Mouse (Mus musculus) neural tube, embryonic 11.5 days (tissue): ENCODE data around the gene Zc2hc1b. TPM values are rescaled to one million over a fixed set of nuclear protein-coding genes. Genes with fewer than 3 reads are reported as not detected.

ENCODE experiments used
- ATAC-seq: fragments of 200-750 bp; cut with Nextera tagmentation; 2 replicates; pipeline ENCODE4 v1.8.0; 2017; ENCODE audit warnings: moderate number of reproducible peaks, mild to moderate bottlenecking, moderate TSS enrichment, moderate library complexity; ENCODE audit not compliant: insufficient read depth, low FRiP score, low TSS enrichment
- DNase-seq: peaks from one replicate; pipeline ENCODE4 v3.0.0-alpha.2; 2015; ENCODE audit warnings: low spot score
- H3K27ac ChIP-seq: fragments of 300-500 bp; sonication (generic); 2 replicates; pipeline ENCODE4 v1.5.1; 2014; ENCODE audit warnings: low read depth, mild to moderate bottlenecking, low read length
- H3K27me3 ChIP-seq: fragments of 300-500 bp; sonication (generic); 2 replicates; pipeline ENCODE4 v1.6.1; 2014; ENCODE audit warnings: mild to moderate bottlenecking, low read length, mixed read lengths; ENCODE audit not compliant: control insufficient read depth, insufficient read depth
- H3K36me3 ChIP-seq: fragments of 300-500 bp; sonication (generic); 2 replicates; pipeline ENCODE4 v1.6.1; 2014; ENCODE audit warnings: mild to moderate bottlenecking, low read length, moderate library complexity, mixed read lengths; ENCODE audit not compliant: control insufficient read depth, insufficient read depth
- H3K4me1 ChIP-seq: fragments of 300-500 bp; sonication (generic); 2 replicates; pipeline ENCODE4 v1.6.1; 2014; ENCODE audit warnings: low read length, mixed read lengths; ENCODE audit not compliant: control insufficient read depth, insufficient read depth
- H3K4me2 ChIP-seq: fragments of 300-500 bp; sonication (generic); 2 replicates; pipeline ENCODE4 v1.6.1; 2014; ENCODE audit warnings: low read depth, mild to moderate bottlenecking, moderate library complexity
- H3K4me3 ChIP-seq: fragments of 300-500 bp; sonication (generic); 2 replicates; pipeline ENCODE4 v1.5.1; 2014; ENCODE audit warnings: low read depth, low read length
- H3K9ac ChIP-seq: fragments of 300-500 bp; sonication (generic); 2 replicates; pipeline ENCODE4 v1.6.1; 2014; ENCODE audit warnings: mild to moderate bottlenecking, low read length
- H3K9me3 ChIP-seq: fragments of 300-500 bp; sonication (generic); 2 replicates; pipeline ENCODE4 v1.6.1; 2016; ENCODE audit warnings: low read length; ENCODE audit not compliant: control insufficient read depth
- WGBS: fragments of 180-500 bp; shearing (Covaris S2); extraction: QIAGEN DNeasy Blood & Tissue Kit; methylation state at CpG from one replicate; pipeline ENCODE4 v1.1.7; 2014; 5-methylcytosine and 5-hydroxymethylcytosine counted together
- polyA plus RNA-seq: library from polyadenylated mRNA; unstranded; fragments of >200 nt; fragmentation: Nextera tagmentation; extraction: Ambion mirVana; gene quantifications from 2 replicates; pipeline ENCODE4 v1.2.1, GENCODE M21; 2014

Zc2hc1b gene
- polyA plus RNA-seq, 1 experiment from 2014 or later = not detected

DNA sequence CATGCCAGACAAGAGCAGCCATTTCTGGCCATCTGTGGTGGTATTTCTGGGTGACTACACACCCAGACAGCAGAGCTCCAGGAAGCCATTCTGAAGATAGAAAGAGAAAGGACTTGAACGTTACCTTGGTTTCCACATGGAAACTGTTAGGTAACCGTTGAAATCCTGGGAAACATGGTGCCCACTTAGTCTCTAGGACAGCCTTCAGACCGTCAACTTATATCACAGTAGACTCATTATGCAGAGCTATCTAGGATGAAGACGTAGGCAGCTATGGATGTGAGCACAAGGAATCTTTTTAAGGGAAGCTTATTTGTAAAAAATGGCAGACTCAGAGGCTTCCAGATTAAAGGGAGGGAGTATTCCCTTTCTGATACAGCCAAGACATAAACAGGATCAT lies 44.0 kb downstream of the Zc2hc1b start:
- no peak overlapping the region for H3K4me3 ChIP-seq
- no peaks in the 10 kb centered on the region for H3K4me1 ChIP-seq
- no peak overlapping the region for H3K27ac ChIP-seq
- no peaks in the 10 kb centered on the region for H3K36me3 ChIP-seq
- H3K9me3 ChIP-seq = no peaks in the 10 kb centered on the region
- 90% methylated on average over 4 of the region's 4 CpGs for WGBS
- no peaks in the 10 kb centered on the region for H3K27me3 ChIP-seq
- ATAC-seq (no peak), DNase-seq (no peak)
- H3K9ac ChIP-seq = no peak overlapping the region
- H3K4me2 ChIP-seq = no peak overlapping the region

DNA sequence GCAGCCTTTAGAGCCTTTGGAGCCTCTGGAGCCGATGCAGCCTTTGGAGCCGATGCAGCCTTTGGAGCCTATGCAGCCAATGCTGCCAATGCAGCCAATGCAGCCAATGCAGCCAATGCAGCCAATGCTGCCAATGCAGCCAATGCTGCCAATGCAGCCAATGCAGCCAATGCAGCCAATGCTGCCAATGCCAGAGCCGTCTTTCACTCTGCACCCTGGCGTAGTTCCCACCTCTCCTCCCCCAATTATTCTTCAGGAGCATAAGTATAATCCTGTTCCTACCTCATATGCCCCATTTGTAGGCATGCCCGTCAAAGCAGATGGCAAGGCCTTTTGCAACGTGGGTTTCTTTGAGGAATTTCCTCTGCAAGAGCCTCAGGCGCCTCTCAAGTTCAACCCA lies 49.9 kb downstream of the Zc2hc1b start:
- WGBS = 91% methylated on average over 7 of the region's 7 CpGs
- ATAC-seq (no peak), DNase-seq (no peak)
- Histone ChIP-seq H3K9ac (no peak overlapping the region), H3K4me1 (no peaks in the 10 kb centered on the region), H3K27me3 (no peaks in the 10 kb centered on the region), H3K4me2 (no peak overlapping the region), H3K27ac (no peak overlapping the region), H3K9me3 (no peaks in the 10 kb centered on the region), H3K36me3 (no peaks in the 10 kb centered on the region), H3K4me3 (no peak overlapping the region)

DNA sequence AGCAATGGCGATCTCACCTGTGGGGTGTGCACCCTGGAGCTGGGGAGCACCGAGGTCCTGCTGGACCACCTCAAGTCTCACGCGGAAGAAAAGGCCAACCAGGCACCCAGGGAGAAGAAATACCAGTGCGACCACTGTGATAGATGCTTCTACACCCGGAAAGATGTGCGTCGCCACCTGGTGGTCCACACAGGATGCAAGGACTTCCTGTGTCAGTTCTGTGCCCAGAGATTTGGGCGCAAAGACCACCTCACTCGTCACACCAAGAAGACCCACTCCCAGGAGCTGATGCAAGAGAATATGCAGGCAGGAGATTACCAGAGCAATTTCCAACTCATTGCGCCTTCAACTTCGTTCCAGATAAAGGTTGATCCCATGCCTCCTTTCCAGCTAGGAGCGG lies 50.5 kb downstream of the Zc2hc1b start:
- H3K4me3 ChIP-seq = no peak overlapping the region
- no peaks in the 10 kb centered on the region for H3K27me3 ChIP-seq
- 75% methylated on average over 13 of the region's 13 CpGs for WGBS
- no peak for DNase-seq
- H3K4me1 ChIP-seq = no peaks in the 10 kb centered on the region
- no peak overlapping the region for H3K4me2 ChIP-seq
- H3K36me3 ChIP-seq = no peaks in the 10 kb centered on the region
- H3K9me3 ChIP-seq = no peaks in the 10 kb centered on the region
- no peak overlapping the region for H3K27ac ChIP-seq
- H3K9ac ChIP-seq = no peak overlapping the region
- ATAC-seq = 0 out of 2 replicates have a peak, but pooled peaks have one; percentile 20

DNA sequence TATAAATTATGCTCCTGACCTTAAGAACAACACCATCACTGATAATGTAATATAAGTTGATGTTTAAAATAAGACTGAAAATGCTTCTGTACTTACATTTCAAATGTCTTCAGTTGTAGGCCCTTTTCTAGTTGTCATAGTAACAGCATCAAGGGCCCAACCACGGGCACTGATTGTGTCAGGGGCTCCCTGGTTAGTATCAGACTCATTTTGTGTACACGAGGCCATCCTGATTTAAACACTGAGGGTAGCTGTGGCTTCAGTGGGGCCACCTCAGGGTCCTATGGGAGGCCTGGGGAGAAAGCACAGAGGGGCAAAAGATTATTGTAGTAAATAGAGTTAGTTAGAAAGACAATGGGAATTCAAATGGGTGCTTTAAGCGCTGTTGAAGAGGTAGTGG lies 52.0 kb downstream of the Zc2hc1b start:
- no peaks in the 10 kb centered on the region for H3K9me3 ChIP-seq
- DNase-seq = no peak
- H3K4me2 ChIP-seq = no peak overlapping the region
- H3K27ac ChIP-seq = no peak overlapping the region
- no peaks in the 10 kb centered on the region for H3K36me3 ChIP-seq
- no peak for ATAC-seq
- WGBS = 81% methylated on average over 3 of the region's 3 CpGs
- no peaks in the 10 kb centered on the region for H3K27me3 ChIP-seq
- H3K9ac ChIP-seq = no peak overlapping the region
- no peaks in the 10 kb centered on the region for H3K4me1 ChIP-seq
- no peak overlapping the region for H3K4me3 ChIP-seq

DNA sequence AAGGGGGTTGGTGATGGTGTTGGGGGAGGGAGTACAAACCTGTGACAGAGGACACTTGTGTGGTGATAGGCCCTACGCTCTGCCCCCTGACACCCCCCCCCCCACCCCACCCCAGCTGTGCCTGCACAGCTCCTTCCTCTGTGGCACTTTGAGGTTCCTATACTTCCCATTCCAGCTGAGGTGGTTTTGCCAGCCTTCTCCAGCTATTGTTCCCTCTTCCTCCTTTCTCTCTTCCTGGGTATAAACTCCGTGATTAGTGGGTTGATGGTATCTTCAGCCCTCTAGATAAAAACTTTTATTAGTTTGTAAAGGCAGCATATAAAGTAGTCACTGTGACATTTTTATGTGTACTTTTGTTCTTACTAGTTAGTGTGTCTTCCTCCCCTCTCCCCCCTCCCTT lies 58.5 kb downstream of the Zc2hc1b start:
- H3K9me3 ChIP-seq = no peaks in the 10 kb centered on the region
- WGBS = 30% methylated on average over 2 of the region's 2 CpGs
- H3K27me3 ChIP-seq = no peaks in the 10 kb centered on the region
- peak overlapping the region; percentile 21; the same call in 1 of the 2 replicates for H3K27ac ChIP-seq
- no peak overlapping the region for H3K9ac ChIP-seq
- H3K4me1 ChIP-seq = peaks cover 33% of the 10 kb centered on the region
- DNase-seq (no peak), ATAC-seq (no peak)
- no peak overlapping the region for H3K4me2 ChIP-seq
- H3K4me3 ChIP-seq = no peak overlapping the region
- no peaks in the 10 kb centered on the region for H3K36me3 ChIP-seq

DNA sequence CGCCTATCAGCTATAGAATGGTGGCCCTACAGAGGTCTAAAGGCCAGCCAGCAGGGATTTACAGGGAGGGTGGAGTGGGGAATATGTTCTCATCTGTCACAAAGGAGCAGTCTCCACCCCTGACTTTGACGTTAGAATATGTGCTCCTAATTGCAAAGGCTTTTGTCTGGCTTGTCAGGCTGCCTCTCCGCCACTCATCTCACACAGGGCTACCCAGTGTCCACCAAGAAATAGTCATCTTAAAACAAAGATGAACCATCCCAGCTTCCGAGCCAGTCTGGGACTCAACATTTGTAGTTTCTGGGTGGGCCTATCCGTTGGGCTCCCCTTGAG lies 59.1 kb downstream of the Zc2hc1b start:
- 32% methylated on average over 5 of the region's 5 CpGs for WGBS
- H3K4me2 ChIP-seq = no peak overlapping the region
- peak overlapping the region; percentile 21; the same call in 1 of the 2 replicates for H3K27ac ChIP-seq
- H3K9me3 ChIP-seq = no peaks in the 10 kb centered on the region
- DNase-seq = no peak
- H3K36me3 ChIP-seq = no peaks in the 10 kb centered on the region
- peaks cover 34% of the 10 kb centered on the region for H3K4me1 ChIP-seq
- no peak overlapping the region for H3K4me3 ChIP-seq
- ATAC-seq = no peak
- H3K27me3 ChIP-seq = no peaks in the 10 kb centered on the region
- H3K9ac ChIP-seq = no peak overlapping the region

DNA sequence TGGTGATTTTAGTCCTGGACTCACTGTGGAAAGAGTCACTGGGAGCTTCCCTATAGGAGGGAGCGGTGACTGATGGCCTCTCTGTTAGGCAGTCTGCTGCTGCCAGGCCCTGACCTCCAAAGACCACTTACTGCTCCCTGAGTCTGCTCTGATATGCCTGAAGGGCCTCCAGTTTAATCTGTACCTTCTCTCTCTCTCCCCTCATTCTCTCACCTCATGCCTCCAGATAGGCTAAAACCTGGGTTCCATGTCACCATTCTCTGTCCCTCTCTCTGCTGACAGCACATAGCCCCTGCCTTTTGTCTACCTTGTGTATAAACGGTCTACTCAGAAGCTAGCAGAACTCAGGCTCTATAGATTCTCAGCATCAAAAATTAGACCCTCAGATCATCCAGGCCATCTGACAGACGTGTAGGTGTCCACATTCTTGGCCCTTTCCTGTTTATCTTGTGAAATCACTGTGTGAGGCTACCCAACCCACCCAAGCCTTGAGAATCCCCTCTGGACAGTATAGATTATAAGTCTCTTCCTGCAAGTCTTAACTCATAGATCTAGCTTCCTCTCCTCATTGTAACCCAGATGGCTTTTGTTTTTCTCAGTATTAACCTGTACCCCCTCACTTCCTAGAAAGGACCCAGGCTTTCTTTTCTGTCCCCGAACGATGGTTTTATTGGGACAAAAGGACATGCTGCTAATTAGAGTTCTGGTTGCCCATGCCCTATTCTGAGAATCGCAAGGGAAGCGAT lies 59.6 kb downstream of the Zc2hc1b start:
- Histone ChIP-seq H3K27me3 (no peaks in the 10 kb centered on the region), H3K4me2 (no peak overlapping the region), H3K9ac (no peak overlapping the region), H3K27ac (peak overlapping the region; percentile 47; the same call in 1 of the 2 replicates), H3K36me3 (no peaks in the 10 kb centered on the region), H3K4me3 (no peak overlapping the region), H3K4me1 (peaks cover 34% of the 10 kb centered on the region), H3K9me3 (no peaks in the 10 kb centered on the region)
- 35% methylated on average over 7 of the region's 7 CpGs for WGBS
- ATAC-seq = no peak
- no peak for DNase-seq

DNA sequence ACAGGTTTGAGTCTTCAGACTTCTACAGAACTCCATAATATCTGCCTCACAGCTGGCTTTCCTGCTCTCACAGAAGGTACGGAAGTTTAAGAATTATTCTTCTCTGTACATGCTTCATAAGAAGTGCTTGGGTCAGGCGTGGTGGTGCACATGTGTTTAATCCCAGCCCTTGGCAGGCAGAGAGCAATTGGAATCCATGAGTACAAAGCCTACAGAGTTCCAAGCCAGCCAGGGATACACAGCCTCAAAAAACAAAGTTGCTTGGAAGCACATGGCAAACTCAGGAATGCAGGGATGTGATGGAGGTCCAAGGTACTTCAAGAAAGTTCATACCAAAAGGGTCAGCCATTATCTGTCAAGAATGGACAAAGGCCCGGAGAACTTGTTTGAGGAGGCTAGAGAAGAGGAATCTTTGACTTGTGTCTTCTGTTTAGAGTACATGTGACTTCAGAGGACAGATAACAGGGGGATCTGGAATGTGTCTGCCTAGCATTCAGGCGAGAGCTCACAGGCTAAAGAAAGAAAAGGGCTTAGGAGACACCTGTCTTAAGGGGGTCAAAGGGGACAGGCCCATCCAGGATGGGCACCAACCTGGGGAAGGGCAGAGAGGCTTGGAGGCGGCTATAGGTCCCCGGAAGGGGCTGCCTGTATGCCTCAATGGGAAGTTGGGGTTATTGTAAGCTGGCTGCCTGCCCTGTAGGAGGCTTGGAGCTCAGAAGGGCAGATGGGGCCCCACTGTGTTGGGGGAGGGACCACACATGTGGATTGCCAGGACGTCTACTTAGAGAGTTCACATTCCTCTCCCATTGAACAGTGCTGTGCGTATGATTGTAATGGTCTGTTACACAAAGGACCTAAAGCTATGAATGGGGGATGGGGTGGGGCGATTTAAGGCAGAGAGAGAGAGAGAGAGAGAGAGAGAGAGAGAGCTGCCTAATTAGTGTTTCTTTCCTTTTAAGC lies 60.8 kb downstream of the Zc2hc1b start:
- Histone ChIP-seq H3K4me2 (no peak overlapping the region), H3K36me3 (no peaks in the 10 kb centered on the region), H3K4me3 (no peak overlapping the region), H3K27ac (peak overlapping the region; percentile 60; the same call in 1 of the 2 replicates), H3K9ac (no peak overlapping the region), H3K27me3 (no peaks in the 10 kb centered on the region), H3K9me3 (no peaks in the 10 kb centered on the region), H3K4me1 (peaks cover 42% of the 10 kb centered on the region)
- ATAC-seq = peak; percentile 86
- 26% methylated on average over 9 of the region's 9 CpGs for WGBS
- peak; percentile 74 for DNase-seq
